Mouse (Mus musculus): Measurements from ENCODE around the gene Olfr1131. TPM values are rescaled to one million over a fixed set of nuclear protein-coding genes. Genes with fewer than 3 reads are reported as not detected.
"Not testable (repeated sequence)": the region's sequence is repeated elsewhere in the genome, so short reads cannot be mapped to it uniquely, and the experiment has no call there.

The Olfr1131 gene
- polyA plus RNA-seq (2012; rRNA removed), result not detected in 2 replicates

DNA sequence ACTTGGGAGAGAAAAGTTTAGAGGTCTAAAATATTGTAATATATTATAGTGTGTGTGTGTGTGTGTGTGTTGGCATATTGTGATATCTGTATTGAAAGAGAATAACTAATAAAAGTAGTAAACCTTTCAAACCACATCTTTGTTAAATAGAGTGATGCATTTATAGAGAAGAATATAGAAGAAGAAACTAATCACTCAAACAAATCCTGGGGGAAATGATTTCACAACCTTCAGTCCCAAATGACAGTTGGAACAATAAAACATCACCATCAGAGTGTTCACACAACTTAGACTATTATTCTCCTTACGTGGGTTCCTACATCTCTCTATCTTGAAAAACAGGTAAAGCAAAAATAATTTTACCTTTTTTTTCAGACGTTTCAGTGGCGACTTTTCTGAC is at the start of gene Olfr1131:
Gene Olfr1131 (plus strand): TSS at position 301 of the 400 bp plus-strand sequence.
- no peaks in the 10 kb centered on the region for H3K27me3 ChIP-seq (ENCODE audit: control insufficient read depth, insufficient read depth, low read length)
- H3K4me1 ChIP-seq (ENCODE audit: control insufficient read depth, insufficient read depth, low read length), result no peaks in the 10 kb centered on the region
- no peak within 1 kb of the TSS for H3K27ac ChIP-seq (ENCODE audit: insufficient read depth, low read length)
- no peak for DNase-seq
- no peak within 1 kb of the TSS for H3K4me3 ChIP-seq (replicated peaks; ENCODE audit: insufficient read depth, low read depth, low read length)
- TF ChIP-seq POLR2A (IDR thresholded peaks at IDR 0.05; ENCODE audit: borderline replicate concordance, insufficient read depth, low read length), result no peak
- no peak for TF ChIP-seq CTCF (IDR thresholded peaks at IDR 0.05; ENCODE audit: borderline replicate concordance, insufficient read depth, low read depth, low read length)
- WGBS, result 69% methylated on average over 3 of the region's 3 CpGs

- not testable (repeated sequence) for H3K4me3 ChIP-seq (replicated peaks; ENCODE audit: insufficient read depth, low read depth, low read length); H3K4me1 ChIP-seq (ENCODE audit: control insufficient read depth, insufficient read depth, low read length); DNase-seq; H3K27me3 ChIP-seq (ENCODE audit: control insufficient read depth, insufficient read depth, low read length); H3K27ac ChIP-seq (ENCODE audit: insufficient read depth, low read length)
Measured at GRCm38 (mm10) chr2:87605912-87606311, 21.0 kb upstream of the Olfr1131 start, which contains the start of gene Olfr1130. Gene Olfr1130, plus strand, starts transcription at chr2:87606212.

- TF ChIP-seq CTCF (IDR thresholded peaks at IDR 0.05; ENCODE audit: borderline replicate concordance, insufficient read depth, low read depth, low read length), result no peak
- no peak for TF ChIP-seq POLR2A (IDR thresholded peaks at IDR 0.05; ENCODE audit: borderline replicate concordance, insufficient read depth, low read length)
Measured at GRCm38 (mm10) chr2:87637435-87637834, 10.5 kb downstream of the Olfr1131 start, which contains the start of gene Olfr1132. Gene Olfr1132, minus strand, starts transcription at chr2:87637535.

DNA sequence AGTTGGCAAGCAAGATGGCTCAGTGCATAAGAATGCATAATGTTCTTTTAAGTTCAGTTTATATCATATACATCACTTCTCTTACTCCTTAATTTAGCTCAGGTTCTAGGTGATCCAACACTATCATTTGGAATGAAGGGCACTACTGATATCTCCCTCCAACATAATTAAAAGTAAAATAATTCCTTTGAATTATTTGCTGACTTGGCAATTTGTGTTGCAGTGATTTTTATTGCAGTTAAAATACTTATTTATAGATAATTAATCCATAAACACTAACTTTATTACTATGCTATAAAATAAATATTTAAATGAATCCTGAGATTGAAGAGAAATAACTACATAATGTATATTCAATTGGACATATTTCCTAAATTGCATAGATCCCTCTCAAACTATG is 15.5 kb downstream of the Olfr1131 start:
- Histone ChIP-seq H3K4me1 (ENCODE audit: control insufficient read depth, insufficient read depth, low read length) (no peaks in the 10 kb centered on the region), H3K4me3 (replicated peaks; ENCODE audit: insufficient read depth, low read depth, low read length) (no peak overlapping the region), H3K27me3 (ENCODE audit: control insufficient read depth, insufficient read depth, low read length) (no peaks in the 10 kb centered on the region), H3K27ac (ENCODE audit: insufficient read depth, low read length) (no peak overlapping the region)
- DNase-seq, result no peak
- TF ChIP-seq POLR2A (IDR thresholded peaks at IDR 0.05; ENCODE audit: borderline replicate concordance, insufficient read depth, low read length) (no peak), CTCF (IDR thresholded peaks at IDR 0.05; ENCODE audit: borderline replicate concordance, insufficient read depth, low read depth, low read length) (no peak)

More at GRCm38 (mm10) chr2:87637435-87637834, 10.5 kb downstream of the Olfr1131 start, which contains the start of gene Olfr1132:
- H3K27me3 ChIP-seq (ENCODE audit: control insufficient read depth, insufficient read depth, low read length), result no peaks in the 10 kb centered on the region
- H3K4me1 ChIP-seq (ENCODE audit: control insufficient read depth, insufficient read depth, low read length), result no peaks in the 10 kb centered on the region
- DNase-seq, result no peak
- no peak within 1 kb of the TSS for H3K27ac ChIP-seq (ENCODE audit: insufficient read depth, low read length)
- no peak within 1 kb of the TSS for H3K4me3 ChIP-seq (replicated peaks; ENCODE audit: insufficient read depth, low read depth, low read length)

- TF ChIP-seq POLR2A (IDR thresholded peaks at IDR 0.05; ENCODE audit: borderline replicate concordance, insufficient read depth, low read length) (no peak), CTCF (IDR thresholded peaks at IDR 0.05; ENCODE audit: borderline replicate concordance, insufficient read depth, low read depth, low read length) (no peak)
- Histone ChIP-seq H3K27me3 (ENCODE audit: control insufficient read depth, insufficient read depth, low read length) (no peaks in the 10 kb centered on the region), H3K4me3 (replicated peaks; ENCODE audit: insufficient read depth, low read depth, low read length) (no peak within 1 kb of the TSS)
Measured at GRCm38 (mm10) chr2:87647274-87647673, 20.4 kb downstream of the Olfr1131 start, which contains the start of gene Olfr1133. Gene Olfr1133, minus strand, starts transcription at chr2:87647374.

DNA sequence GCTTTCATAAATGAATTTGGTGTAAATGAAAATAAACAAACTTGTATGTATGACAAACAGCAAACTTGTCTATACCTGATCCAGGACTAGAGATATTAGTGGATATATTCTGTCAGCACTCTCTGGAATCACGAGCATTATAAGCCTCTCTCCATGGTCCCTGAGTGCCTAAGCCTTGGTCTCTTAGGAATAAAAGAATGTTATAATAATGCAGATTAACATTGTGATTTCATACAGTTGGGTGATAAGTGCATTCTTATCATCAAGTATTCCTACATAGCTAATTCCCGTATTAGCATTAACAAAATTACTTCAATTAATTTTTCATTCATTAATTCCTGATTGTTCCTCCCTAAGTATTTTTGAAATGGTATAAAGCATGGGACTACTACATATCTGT is 31.5 kb downstream of the Olfr1131 start, which contains the start of gene Olfr1134:
Gene Olfr1134 (minus strand): TSS at position 101 of the 400 bp plus-strand sequence.
- no peak for DNase-seq
- 73% methylated on average over 2 of the region's 2 CpGs for WGBS
- no peak within 1 kb of the TSS for H3K27ac ChIP-seq (ENCODE audit: insufficient read depth, low read length)
- no peaks in the 10 kb centered on the region for H3K27me3 ChIP-seq (ENCODE audit: control insufficient read depth, insufficient read depth, low read length)
- H3K4me1 ChIP-seq (ENCODE audit: control insufficient read depth, insufficient read depth, low read length), result no peaks in the 10 kb centered on the region
- TF ChIP-seq POLR2A (IDR thresholded peaks at IDR 0.05; ENCODE audit: borderline replicate concordance, insufficient read depth, low read length), result no peak
- TF ChIP-seq CTCF (IDR thresholded peaks at IDR 0.05; ENCODE audit: borderline replicate concordance, insufficient read depth, low read depth, low read length), result no peak
- no peak within 1 kb of the TSS for H3K4me3 ChIP-seq (replicated peaks; ENCODE audit: insufficient read depth, low read depth, low read length)

More at GRCm38 (mm10) chr2:87647274-87647673, 20.4 kb downstream of the Olfr1131 start, which contains the start of gene Olfr1133:
- no peak for DNase-seq
- Histone ChIP-seq H3K4me1 (ENCODE audit: control insufficient read depth, insufficient read depth, low read length) (no peaks in the 10 kb centered on the region), H3K27ac (ENCODE audit: insufficient read depth, low read length) (no peak within 1 kb of the TSS)

DNA sequence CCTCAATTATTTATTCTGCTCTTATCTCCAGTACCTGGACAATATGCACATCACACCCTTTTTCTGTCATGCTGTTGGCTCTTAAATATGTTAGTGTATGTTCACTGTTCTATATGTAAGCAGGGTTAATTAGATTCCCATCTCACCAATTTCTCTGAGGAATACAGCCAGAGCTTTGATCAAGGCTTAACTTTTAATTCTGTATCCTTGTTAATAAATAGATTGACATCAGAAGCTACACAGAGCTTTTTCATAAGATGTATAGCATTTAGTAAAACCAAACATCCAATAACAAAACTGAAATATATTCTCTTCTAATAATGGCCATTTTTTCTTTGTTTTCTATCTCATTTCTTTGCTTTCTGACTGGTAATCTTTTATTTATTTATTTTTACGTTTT is 46.7 kb downstream of the Olfr1131 start, which contains the start of gene Olfr1135:
Gene Olfr1135 (minus strand): TSS at position 101 of the 400 bp plus-strand sequence.
- H3K4me3 ChIP-seq (replicated peaks; ENCODE audit: insufficient read depth, low read depth, low read length), result no peak within 1 kb of the TSS
- no peaks in the 10 kb centered on the region for H3K27me3 ChIP-seq (ENCODE audit: control insufficient read depth, insufficient read depth, low read length)
- no peak within 1 kb of the TSS for H3K27ac ChIP-seq (ENCODE audit: insufficient read depth, low read length)
- no peak for DNase-seq
- no peaks in the 10 kb centered on the region for H3K4me1 ChIP-seq (ENCODE audit: control insufficient read depth, insufficient read depth, low read length)
- TF ChIP-seq POLR2A (IDR thresholded peaks at IDR 0.05; ENCODE audit: borderline replicate concordance, insufficient read depth, low read length) (no peak), CTCF (IDR thresholded peaks at IDR 0.05; ENCODE audit: borderline replicate concordance, insufficient read depth, low read depth, low read length) (no peak)
- WGBS, result 5% methylated on average over 1 of the region's 1 CpGs

Other genes with a start within 250 kb of the Olfr1131 start
- not detected in 2 replicates for gene Olfr1122, start 241.3 kb upstream of the Olfr1131 start, polyA plus RNA-seq (2012; rRNA removed)
- not detected in 2 replicates for gene Olfr1123, start 210.5 kb upstream of the Olfr1131 start, polyA plus RNA-seq (2012; rRNA removed)
- not detected in 2 replicates for gene Olfr1124, start 196.8 kb upstream of the Olfr1131 start, polyA plus RNA-seq (2012; rRNA removed)
- not detected in 2 replicates for gene Olfr1126, start 173.1 kb upstream of the Olfr1131 start, polyA plus RNA-seq (2012; rRNA removed)
- not detected in 2 replicates for gene Pramel7, start 130.0 kb upstream of the Olfr1131 start, polyA plus RNA-seq (2012; rRNA removed)
- not detected in 2 replicates for gene Pramel6, start 120.5 kb upstream of the Olfr1131 start, polyA plus RNA-seq (2012; rRNA removed)
- 0.08 TPM in 1 of 2 replicates, not detected in the other for gene Olfr153, start 95.3 kb upstream of the Olfr1131 start, polyA plus RNA-seq (2012; rRNA removed)
- gene Olfr1128, start 81.6 kb upstream of the Olfr1131 start, polyA plus RNA-seq (2012; rRNA removed), result not detected in 2 replicates
- not detected in 2 replicates for gene Olfr1129, start 53.2 kb upstream of the Olfr1131 start, polyA plus RNA-seq (2012; rRNA removed)
- gene Olfr1130, start 20.9 kb upstream of the Olfr1131 start, polyA plus RNA-seq (2012; rRNA removed), result not detected in 2 replicates
- not detected in 2 replicates for gene Olfr1132, start 10.4 kb downstream of the Olfr1131 start, polyA plus RNA-seq (2012; rRNA removed)
- gene Olfr1133, start 20.3 kb downstream of the Olfr1131 start, polyA plus RNA-seq (2012; rRNA removed), result not detected in 2 replicates
- not detected in 2 replicates for gene Olfr1134, start 31.4 kb downstream of the Olfr1131 start, polyA plus RNA-seq (2012; rRNA removed)
- gene Olfr1135, start 46.6 kb downstream of the Olfr1131 start, polyA plus RNA-seq (2012; rRNA removed), result not detected in 2 replicates
- gene Olfr1136, start 66.8 kb downstream of the Olfr1131 start, polyA plus RNA-seq (2012; rRNA removed), result not detected in 2 replicates
- not detected in 2 replicates for gene Olfr1137, start 86.1 kb downstream of the Olfr1131 start, polyA plus RNA-seq (2012; rRNA removed)
- not detected in 2 replicates for gene Olfr1138, start 112.9 kb downstream of the Olfr1131 start, polyA plus RNA-seq (2012; rRNA removed)
- not detected in 2 replicates for gene Olfr1140, start 116.6 kb downstream of the Olfr1131 start, polyA plus RNA-seq (2012; rRNA removed)
- gene Olfr1141, start 126.9 kb downstream of the Olfr1131 start, polyA plus RNA-seq (2012; rRNA removed), result not detected in 2 replicates
- gene Olfr152, start 152.4 kb downstream of the Olfr1131 start, polyA plus RNA-seq (2012; rRNA removed), result not detected in 2 replicates
- not detected in 2 replicates for gene Olfr1143, start 173.5 kb downstream of the Olfr1131 start, polyA plus RNA-seq (2012; rRNA removed)
- gene Olfr1145, start 182.7 kb downstream of the Olfr1131 start, polyA plus RNA-seq (2012; rRNA removed), result not detected in 2 replicates
- not detected in 2 replicates for gene Olfr1148, start 203.4 kb downstream of the Olfr1131 start, polyA plus RNA-seq (2012; rRNA removed)
- gene Olfr1150-ps1, start 216.9 kb downstream of the Olfr1131 start, polyA plus RNA-seq (2012; rRNA removed), result not detected in 2 replicates
- gene Olfr1151, start 228.8 kb downstream of the Olfr1131 start, polyA plus RNA-seq (2012; rRNA removed), result not detected in 2 replicates
- gene Olfr1152, start 239.4 kb downstream of the Olfr1131 start, polyA plus RNA-seq (2012; rRNA removed), result not detected in 2 replicates